In the genomic region with DNA sequence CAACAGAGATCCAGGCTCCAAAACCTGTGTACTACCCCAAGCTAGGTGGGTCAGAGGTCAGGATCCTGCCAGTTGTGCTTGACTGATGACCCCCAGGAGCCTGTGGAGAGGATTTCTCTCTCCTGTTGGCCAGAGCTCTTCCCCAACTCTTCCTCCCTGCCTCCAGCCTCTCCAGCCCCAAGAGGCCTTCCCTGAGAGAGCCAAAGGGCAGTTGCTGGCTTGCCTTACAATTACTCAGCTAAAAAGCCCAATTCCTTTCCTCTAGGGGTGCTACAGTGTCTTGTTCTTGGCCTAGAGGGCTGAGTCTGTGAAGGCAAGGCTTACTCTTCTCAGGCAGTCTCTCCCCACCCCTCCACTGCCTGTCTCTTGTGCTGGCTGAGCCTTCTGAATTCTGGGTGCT, we compare ENCODE assay signal across 29 mouse cellular contexts. TPM values are rescaled to one million over a fixed set of nuclear protein-coding genes. Genes with fewer than 3 reads are reported as not detected.
DNase-seq lines count a peak whose midpoint lies in the region; ATAC-seq lines count a peak whose summit lies in the region.
"Had no signal": no experiment of that assay in that cellular context is flagged by ENCODE, and none has a peak within 500 bp of the region (broad histone marks: within the 10 kb centered on the region; RNA-seq: fewer than 3 reads in every experiment).

No protein-coding gene starts in this region.

- 0 out of 2 replicates have a peak, but pooled peaks cover 4% of the 10 kb centered on the region for H3K27me3 ChIP-seq in heart, embryonic 12.5 days (replicated peaks)
- H3K27me3 ChIP-seq: hindbrain, embryonic 15.5 days had no signal

- H3K27ac ChIP-seq in heart, embryonic 12.5 days (ENCODE audit: poor library complexity, severe bottlenecking) = no peak overlapping the region
- H3K27ac ChIP-seq: hindbrain, embryonic 15.5 days; kidney, postnatal 0 days; liver, embryonic 14.5 days had no signal

- peaks cover 15% of the 10 kb centered on the region for H3K4me1 ChIP-seq in heart, embryonic 12.5 days (replicated peaks)

- no peak overlapping the region for H3K9ac ChIP-seq in heart, embryonic 12.5 days
- H3K9ac ChIP-seq: hindbrain, embryonic 15.5 days; liver, embryonic 14.5 days had no signal

- H3K4me3 ChIP-seq in heart, embryonic 12.5 days = no peak overlapping the region
- H3K4me3 ChIP-seq: erythroblast, embryonic 14.5 days; hindbrain, embryonic 15.5 days had no signal

- DNase-seq in gastrocnemius, adult 8-10 months (ENCODE audit: low spot score in 2 of 2) = peak; percentile 23 to 33
- no peak for DNase-seq in gastrocnemius, postnatal 36 days
- peak; percentile 18 for DNase-seq in heart, adult 8-10 months (ENCODE audit: low spot score)
- DNase-seq in 3T3-L1 (ENCODE audit: low read depth, low spot score) (peak; percentile 63), NIH3T3 (ENCODE audit: low read depth) (peak; percentile 68)
- DNase-seq in kidney, postnatal 10 days = no peak
- DNase-seq: adrenal gland, postnatal 36 days; cerebellum, adult 2 months; cerebellum, postnatal 14 days; kidney, adult 8-10 months; layer of hippocampus, postnatal 36 days; liver; lung, adult 2 months; lung, postnatal 10 days; midbrain, embryonic 14.5 days; thymus, postnatal 4 days had no signal

- no peak for ATAC-seq in heart, embryonic 12.5 days (ENCODE audit: insufficient number of reproducible peaks, low FRiP score)
- ATAC-seq: forebrain, embryonic 16.5 days had no signal

- no peaks in the 10 kb centered on the region for H3K36me3 ChIP-seq in heart, embryonic 12.5 days
- H3K36me3 ChIP-seq: hindbrain, embryonic 15.5 days had no signal

- intact Hi-C loops in gastrocnemius, postnatal 36 days (cut with DNase I) = no loop called here

- no peak overlapping the region for H3K4me2 ChIP-seq in heart, embryonic 12.5 days
- H3K4me2 ChIP-seq: hindbrain, embryonic 15.5 days had no signal

- H3K9me3 ChIP-seq in heart, embryonic 12.5 days (replicated peaks) = no peaks in the 10 kb centered on the region
- H3K9me3 ChIP-seq: hindbrain, embryonic 15.5 days had no signal

RNA-seq across cellular contexts. Expression of a gene that starts 34.0 kb away (rescaled TPM):
- not detected for total RNA-seq in gastrocnemius, adult 8-10 months (2022)
- not detected for total RNA-seq in gastrocnemius, postnatal 36 days (2021)
- total RNA-seq in heart, adult 8-10 months (2022) = not detected
- 0.38 and 0.55 TPM in 2 replicates for polyA plus RNA-seq in heart, embryonic 12.5 days (2016; fragmentation: Nextera tagmentation; extraction: Ambion mirVana)
- total RNA-seq: adrenal gland, postnatal 36 days; CH12.LX; hematopoietic stem cell, adult 5-6 weeks; layer of hippocampus, postnatal 36 days; monocyte, adult 5-6 weeks had no signal
- polyA plus RNA-seq: C2C12; erythroblast, embryonic 14.5 days; forebrain, embryonic 11.5 days; kidney, postnatal 0 days; limb, embryonic 11.5 days; testis, adult 2 months had no signal

Comparison
In these comparisons a context has a peak if more than half of its experiments do, and no peak if none do; other contexts are left out.
1. DNase-seq: peak in gastrocnemius, adult 8-10 months (2 of 2), heart, adult 8-10 months (single experiment), 3T3-L1 (single experiment) and NIH3T3 (single experiment); none in gastrocnemius, postnatal 36 days (0 of 2) and kidney, postnatal 10 days (single experiment).